Mouse (Mus musculus) layer of hippocampus, adult 8-10 months (tissue): ENCODE data around the gene Actrt2. TPM values are rescaled to one million over a fixed set of nuclear protein-coding genes. Genes with fewer than 3 reads are reported as not detected.
A peak's percentile ranks its signal among the peaks of the same experiment; 100 is the strongest.

Experiments used
- DNase-seq, 2 experiments: peaks; one replicate each; pipeline ENCODE4 v3.0.0; 2022; ENCODE audit warnings: low spot score in 2 of 2
- total RNA-seq, 4 experiments: library from RNA; stranded (reverse); gene quantifications; 2 replicates each; pipeline ENCODE4 v1.2.4; 2022

The Actrt2 gene
- total RNA-seq, 4 experiments from 2014 or later = not detected

GRCm38 (mm10) chr4:154638320-154638886 is 29.3 kb downstream of the Actrt2 start:
- DNase-seq = no peak

GRCm38 (mm10) chr4:154637468-154638319 is 30.0 kb downstream of the Actrt2 start:
- DNase-seq = no peak

GRCm38 (mm10) chr4:154636721-154637311 is 30.9 kb downstream of the Actrt2 start, which contains the start of gene Prdm16:
Gene Prdm16 (minus strand): TSS chr4:154636873.
- DNase-seq = peak in 1 of 2 experiments; percentile 16

GRCm38 (mm10) chr4:154636053-154636433 is 31.6 kb downstream of the Actrt2 start:
- no peak for DNase-seq

- DNase-seq = no peak
These were observed 32.2 kb downstream of the Actrt2 start for GRCm38 (mm10) chr4:154635241-154636052.

- no peak for DNase-seq
These were observed 33.0 kb downstream of the Actrt2 start for GRCm38 (mm10) chr4:154634470-154635240.

GRCm38 (mm10) chr4:154634001-154634400 is 33.7 kb downstream of the Actrt2 start:
- no peak for DNase-seq

- no peak for DNase-seq
These were observed 34.6 kb downstream of the Actrt2 start for GRCm38 (mm10) chr4:154632800-154633764.

- no peak for DNase-seq
These were observed 36.9 kb downstream of the Actrt2 start for GRCm38 (mm10) chr4:154630763-154631162.

- DNase-seq = no peak
These were observed 40.1 kb downstream of the Actrt2 start for GRCm38 (mm10) chr4:154627419-154628142.

- no peak for DNase-seq
These were observed 41.4 kb downstream of the Actrt2 start for GRCm38 (mm10) chr4:154626282-154626681.

- DNase-seq = no peak
These were observed 42.0 kb downstream of the Actrt2 start for GRCm38 (mm10) chr4:154625710-154626109.

GRCm38 (mm10) chr4:154623241-154623640 is 44.4 kb downstream of the Actrt2 start:
- DNase-seq = no peak

GRCm38 (mm10) chr4:154622521-154622920 is 45.1 kb downstream of the Actrt2 start:
- DNase-seq = no peak

Other genes with a start within 250 kb of the Actrt2 start
- gene Prdm16, start 31.0 kb downstream of the Actrt2 start, total RNA-seq = 10 to 100 TPM in 3 of 4 experiments, 1 to 10 TPM in 1; 9.3 to 15.5 (median 13.9) TPM
- 1 to 10 TPM; 2.2 to 3.3 (median 2.8) TPM for gene Ttc34, start 169.6 kb upstream of the Actrt2 start, total RNA-seq
- gene Mmel1, start 201.7 kb upstream of the Actrt2 start, total RNA-seq = under 1 TPM; 0.25 to 0.73 (median 0.41) TPM
- 10 to 100 TPM; 49.5 to 59.8 (median 57.0) TPM for gene Fam213b, start 231.3 kb upstream of the Actrt2 start, total RNA-seq